Mouse (Mus musculus): ENCODE data around the gene Mpzl2.

The Mpzl2 gene

GRCm38 (mm10) chr9:45088040-45088439 is 48.4 kb downstream of the Mpzl2 start:
- DNase-seq, result no peak

- no peak for DNase-seq
Measured at GRCm38 (mm10) chr9:45090811-45091210, 51.2 kb downstream of the Mpzl2 start.

GRCm38 (mm10) chr9:45092641-45093040 is 53.0 kb downstream of the Mpzl2 start:
- no peak for DNase-seq

GRCm38 (mm10) chr9:45095149-45095937 is 55.7 kb downstream of the Mpzl2 start:
- DNase-seq, result no peak

- no peak for DNase-seq
Measured at GRCm38 (mm10) chr9:45097877-45098276, 58.3 kb downstream of the Mpzl2 start.

- no peak for DNase-seq
Measured at GRCm38 (mm10) chr9:45098426-45098825, 58.8 kb downstream of the Mpzl2 start.

- DNase-seq, result no peak
Measured at GRCm38 (mm10) chr9:45102528-45102927, 62.9 kb downstream of the Mpzl2 start.

- no peak for DNase-seq
Measured at GRCm38 (mm10) chr9:45103211-45103979, 63.8 kb downstream of the Mpzl2 start.

All from kidney, postnatal 10 days (tissue).